Mouse (Mus musculus): Measurements from ENCODE around the gene Nmt2.

DNA sequence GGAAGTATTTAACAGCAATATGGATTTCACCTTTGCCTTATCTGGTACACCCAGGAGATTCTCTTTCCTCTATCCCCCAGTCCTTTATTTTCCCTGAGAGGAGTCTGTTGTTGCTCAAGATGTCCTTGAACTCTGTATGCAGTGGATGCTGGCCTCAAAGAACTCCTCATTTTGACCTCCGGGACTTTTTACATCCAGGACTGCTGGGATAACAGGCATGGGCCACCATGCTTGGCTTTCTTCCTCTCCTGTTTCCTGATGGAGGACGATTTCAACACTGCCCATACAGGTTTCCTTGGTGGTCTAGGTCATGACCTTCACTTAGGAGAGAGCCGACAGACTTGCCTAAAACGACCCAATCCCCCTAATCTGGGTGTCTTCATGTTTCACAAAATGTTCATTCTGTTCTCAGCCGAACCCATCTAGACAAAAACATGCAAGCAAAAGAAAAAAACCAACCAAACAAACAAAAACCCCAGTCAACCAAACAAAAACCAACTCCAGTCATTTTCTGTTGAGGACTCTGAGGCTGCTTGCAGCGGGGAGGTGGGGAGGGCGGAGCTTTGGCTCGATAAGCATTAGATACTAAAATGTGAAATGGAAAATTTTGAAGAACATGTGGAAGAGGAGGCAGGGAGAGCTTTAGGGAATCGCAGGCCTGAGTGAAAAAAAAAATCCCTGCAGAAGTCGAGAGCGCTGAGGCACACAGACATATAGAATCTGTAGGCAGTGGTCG, 978 bp upstream of the Nmt2 start:
- no peak for TF ChIP-seq POLR2A (IDR thresholded peaks at IDR 0.05; ENCODE audit: borderline replicate concordance, extremely low read depth, insufficient read depth, insufficient read length, poor library complexity, severe bottlenecking)
- no peak for TF ChIP-seq CTCF (IDR thresholded peaks at IDR 0.05; ENCODE audit: borderline replicate concordance, extremely low read depth, insufficient read depth, insufficient read length)
